Mouse (Mus musculus): Measurements from ENCODE around the gene Phactr1. TPM values are rescaled to one million over a fixed set of nuclear protein-coding genes. Genes with fewer than 3 reads are reported as not detected.

Gene Phactr1
- polyA plus RNA-seq, 1 experiment from 2014 or later, result 58.4 TPM

GRCm38 (mm10) chr13:42895980-42896379 lies 215.6 kb downstream of the Phactr1 start:
- no peak for ATAC-seq (ENCODE audit: low read depth)
- Histone ChIP-seq H3K36me3 (ENCODE audit: control insufficient read depth, insufficient read depth, low read length) (no peaks in the 10 kb centered on the region), H3K4me1 (ENCODE audit: control insufficient read depth, insufficient read depth, low read length) (peaks cover 2% of the 10 kb centered on the region; the same call in 1 of the 2 replicates), H3K27me3 (ENCODE audit: control insufficient read depth, insufficient read depth, low read length) (no peaks in the 10 kb centered on the region), H3K9me3 (ENCODE audit: control insufficient read depth, low read length) (no peaks in the 10 kb centered on the region), H3K4me3 (ENCODE audit: low read depth, low read length) (no peak overlapping the region), H3K27ac (ENCODE audit: low read depth, low read length) (no peak overlapping the region), H3K4me2 (ENCODE audit: low read depth, low read length) (no peak overlapping the region), H3K9ac (replicated peaks; ENCODE audit: low read depth, low read length) (no peak overlapping the region)
- 34% methylated on average over 3 of the region's 3 CpGs for WGBS

DNA sequence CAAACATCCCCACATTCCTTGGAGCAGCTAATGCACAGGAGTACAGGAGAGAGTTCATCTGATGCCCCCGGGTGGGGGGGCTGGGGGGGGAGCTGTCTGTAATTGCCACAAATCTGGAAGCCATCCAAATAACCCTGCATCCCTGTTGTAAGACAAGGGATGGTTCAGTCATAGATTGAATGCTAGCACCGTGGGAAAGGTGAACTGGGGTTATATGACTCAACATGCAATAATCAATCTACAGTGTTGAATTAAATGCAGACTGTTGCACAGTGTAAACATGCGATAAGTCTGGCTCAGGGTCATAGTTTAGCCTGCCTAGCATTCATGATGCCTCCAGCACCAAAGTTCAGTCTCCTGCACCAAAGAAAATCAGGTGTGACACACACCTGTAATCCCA lies 219.2 kb downstream of the Phactr1 start:
- no peaks in the 10 kb centered on the region for H3K27me3 ChIP-seq (ENCODE audit: control insufficient read depth, insufficient read depth, low read length)
- peaks cover 2% of the 10 kb centered on the region; the same call in 1 of the 2 replicates for H3K4me1 ChIP-seq (ENCODE audit: control insufficient read depth, insufficient read depth, low read length)
- H3K27ac ChIP-seq (ENCODE audit: low read depth, low read length), result no peak overlapping the region
- H3K36me3 ChIP-seq (ENCODE audit: control insufficient read depth, insufficient read depth, low read length), result no peaks in the 10 kb centered on the region
- H3K4me3 ChIP-seq (ENCODE audit: low read depth, low read length), result no peak overlapping the region
- H3K9me3 ChIP-seq (ENCODE audit: control insufficient read depth, low read length), result no peaks in the 10 kb centered on the region
- no peak overlapping the region for H3K4me2 ChIP-seq (ENCODE audit: low read depth, low read length)
- H3K9ac ChIP-seq (replicated peaks; ENCODE audit: low read depth, low read length), result no peak overlapping the region
- no peak for ATAC-seq (ENCODE audit: low read depth)
- WGBS, result 62% methylated on average over 3 of the region's 3 CpGs

DNA sequence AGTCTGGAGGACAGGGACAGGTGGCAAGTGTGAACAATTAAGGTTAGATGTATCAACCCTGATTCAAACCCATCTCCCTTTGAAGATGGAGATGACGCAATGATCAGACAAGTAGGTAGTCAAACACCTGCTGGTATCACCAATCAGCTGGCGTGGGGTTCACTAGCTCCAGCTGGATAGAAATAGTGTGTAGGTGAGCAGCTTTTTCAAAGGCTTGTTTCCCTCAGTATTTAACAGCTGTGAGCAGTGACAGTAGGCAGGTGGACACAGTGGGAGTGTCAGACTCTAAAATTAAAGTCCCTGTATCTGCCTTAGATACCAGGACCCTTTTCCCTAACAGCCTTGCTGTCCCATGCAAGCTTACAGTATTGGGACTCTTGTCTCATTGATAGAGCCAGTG lies 221.4 kb downstream of the Phactr1 start:
- 99% methylated on average over 2 of the region's 2 CpGs for WGBS
- H3K4me3 ChIP-seq (ENCODE audit: low read depth, low read length), result no peak overlapping the region
- no peak for ATAC-seq (ENCODE audit: low read depth)
- H3K4me1 ChIP-seq (ENCODE audit: control insufficient read depth, insufficient read depth, low read length), result peaks cover 2% of the 10 kb centered on the region; the same call in 1 of the 2 replicates
- H3K9ac ChIP-seq (replicated peaks; ENCODE audit: low read depth, low read length), result no peak overlapping the region
- no peaks in the 10 kb centered on the region for H3K9me3 ChIP-seq (ENCODE audit: control insufficient read depth, low read length)
- no peak overlapping the region for H3K27ac ChIP-seq (ENCODE audit: low read depth, low read length)
- no peak overlapping the region for H3K4me2 ChIP-seq (ENCODE audit: low read depth, low read length)
- no peaks in the 10 kb centered on the region for H3K36me3 ChIP-seq (ENCODE audit: control insufficient read depth, insufficient read depth, low read length)
- H3K27me3 ChIP-seq (ENCODE audit: control insufficient read depth, insufficient read depth, low read length), result no peaks in the 10 kb centered on the region

- H3K4me1 ChIP-seq (ENCODE audit: control insufficient read depth, insufficient read depth, low read length), result peaks cover 2% of the 10 kb centered on the region; the same call in 1 of the 2 replicates
- H3K27ac ChIP-seq (ENCODE audit: low read depth, low read length), result no peak overlapping the region
- no peak for ATAC-seq (ENCODE audit: low read depth)
- no peaks in the 10 kb centered on the region for H3K9me3 ChIP-seq (ENCODE audit: control insufficient read depth, low read length)
- no peaks in the 10 kb centered on the region for H3K36me3 ChIP-seq (ENCODE audit: control insufficient read depth, insufficient read depth, low read length)
- WGBS, result 86% methylated on average over 3 of the region's 3 CpGs
- no peak overlapping the region for H3K4me3 ChIP-seq (ENCODE audit: low read depth, low read length)
- H3K4me2 ChIP-seq (ENCODE audit: low read depth, low read length), result no peak overlapping the region
- no peaks in the 10 kb centered on the region for H3K27me3 ChIP-seq (ENCODE audit: control insufficient read depth, insufficient read depth, low read length)
- no peak overlapping the region for H3K9ac ChIP-seq (replicated peaks; ENCODE audit: low read depth, low read length)
These were observed 222.4 kb downstream of the Phactr1 start for GRCm38 (mm10) chr13:42902859-42903258.

DNA sequence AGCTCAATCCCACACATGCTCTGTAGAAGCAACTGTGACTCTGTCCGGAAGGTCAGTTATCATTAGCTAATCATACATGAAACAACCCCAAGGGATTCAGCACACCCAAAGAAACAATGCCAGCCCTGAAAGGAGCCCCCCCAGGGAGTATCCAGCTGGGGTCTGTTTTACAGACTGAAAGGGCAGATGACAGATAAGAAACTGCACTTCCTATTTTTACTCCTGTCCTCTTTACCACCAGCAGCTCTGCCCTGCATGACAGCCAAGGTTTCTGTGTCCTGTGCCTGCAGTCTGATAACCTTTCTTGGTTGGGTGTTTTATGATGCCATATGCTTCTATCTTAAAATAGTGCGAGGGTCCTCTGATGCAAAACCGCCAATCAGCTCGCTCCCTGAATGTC lies 225.4 kb downstream of the Phactr1 start:
- no peak overlapping the region for H3K4me3 ChIP-seq (ENCODE audit: low read depth, low read length)
- no peak overlapping the region for H3K9ac ChIP-seq (replicated peaks; ENCODE audit: low read depth, low read length)
- WGBS, result 77% methylated on average over 4 of the region's 4 CpGs
- H3K4me1 ChIP-seq (ENCODE audit: control insufficient read depth, insufficient read depth, low read length), result no peaks in the 10 kb centered on the region
- no peaks in the 10 kb centered on the region for H3K27me3 ChIP-seq (ENCODE audit: control insufficient read depth, insufficient read depth, low read length)
- H3K9me3 ChIP-seq (ENCODE audit: control insufficient read depth, low read length), result no peaks in the 10 kb centered on the region
- H3K27ac ChIP-seq (ENCODE audit: low read depth, low read length), result no peak overlapping the region
- no peak for ATAC-seq (ENCODE audit: low read depth)
- no peaks in the 10 kb centered on the region for H3K36me3 ChIP-seq (ENCODE audit: control insufficient read depth, insufficient read depth, low read length)
- H3K4me2 ChIP-seq (ENCODE audit: low read depth, low read length), result no peak overlapping the region

- WGBS, result 82% methylated on average over 12 of the region's 12 CpGs
These were observed 226.6 kb downstream of the Phactr1 start for GRCm38 (mm10) chr13:42906990-42907389.

GRCm38 (mm10) chr13:42915081-42915480 lies 234.7 kb downstream of the Phactr1 start:
- Histone ChIP-seq H3K27ac (ENCODE audit: low read depth, low read length) (no peak overlapping the region), H3K4me1 (ENCODE audit: control insufficient read depth, insufficient read depth, low read length) (peaks cover 14% of the 10 kb centered on the region), H3K9me3 (ENCODE audit: control insufficient read depth, low read length) (no peaks in the 10 kb centered on the region), H3K4me2 (ENCODE audit: low read depth, low read length) (no peak overlapping the region), H3K9ac (replicated peaks; ENCODE audit: low read depth, low read length) (no peak overlapping the region), H3K27me3 (ENCODE audit: control insufficient read depth, insufficient read depth, low read length) (peaks cover 3% of the 10 kb centered on the region; the same call in 1 of the 2 replicates), H3K4me3 (ENCODE audit: low read depth, low read length) (no peak overlapping the region), H3K36me3 (ENCODE audit: control insufficient read depth, insufficient read depth, low read length) (no peaks in the 10 kb centered on the region)
- 74% methylated on average over 4 of the region's 4 CpGs for WGBS
- no peak for ATAC-seq (ENCODE audit: low read depth)

More at GRCm38 (mm10) chr13:42906990-42907389, 226.6 kb downstream of the Phactr1 start:
- Histone ChIP-seq H3K4me2 (ENCODE audit: low read depth, low read length) (no peak overlapping the region), H3K4me3 (ENCODE audit: low read depth, low read length) (no peak overlapping the region), H3K9ac (replicated peaks; ENCODE audit: low read depth, low read length) (no peak overlapping the region), H3K27me3 (ENCODE audit: control insufficient read depth, insufficient read depth, low read length) (no peaks in the 10 kb centered on the region), H3K4me1 (ENCODE audit: control insufficient read depth, insufficient read depth, low read length) (no peaks in the 10 kb centered on the region), H3K36me3 (ENCODE audit: control insufficient read depth, insufficient read depth, low read length) (no peaks in the 10 kb centered on the region), H3K9me3 (ENCODE audit: control insufficient read depth, low read length) (no peaks in the 10 kb centered on the region), H3K27ac (ENCODE audit: low read depth, low read length) (no peak overlapping the region)
- no peak for ATAC-seq (ENCODE audit: low read depth)

GRCm38 (mm10) chr13:42915851-42916193 lies 235.4 kb downstream of the Phactr1 start:
- Histone ChIP-seq H3K27ac (ENCODE audit: low read depth, low read length) (no peak overlapping the region), H3K4me3 (ENCODE audit: low read depth, low read length) (peak overlapping the region; percentile 55), H3K4me1 (ENCODE audit: control insufficient read depth, insufficient read depth, low read length) (peaks cover 14% of the 10 kb centered on the region), H3K9me3 (ENCODE audit: control insufficient read depth, low read length) (no peaks in the 10 kb centered on the region), H3K27me3 (ENCODE audit: control insufficient read depth, insufficient read depth, low read length) (peaks cover 3% of the 10 kb centered on the region; the same call in 1 of the 2 replicates), H3K9ac (replicated peaks; ENCODE audit: low read depth, low read length) (no peak overlapping the region), H3K36me3 (ENCODE audit: control insufficient read depth, insufficient read depth, low read length) (no peaks in the 10 kb centered on the region), H3K4me2 (ENCODE audit: low read depth, low read length) (peak overlapping the region; percentile 100)
- no peak for ATAC-seq (ENCODE audit: low read depth)
- WGBS, result 11% methylated on average over 6 of the region's 6 CpGs

DNA sequence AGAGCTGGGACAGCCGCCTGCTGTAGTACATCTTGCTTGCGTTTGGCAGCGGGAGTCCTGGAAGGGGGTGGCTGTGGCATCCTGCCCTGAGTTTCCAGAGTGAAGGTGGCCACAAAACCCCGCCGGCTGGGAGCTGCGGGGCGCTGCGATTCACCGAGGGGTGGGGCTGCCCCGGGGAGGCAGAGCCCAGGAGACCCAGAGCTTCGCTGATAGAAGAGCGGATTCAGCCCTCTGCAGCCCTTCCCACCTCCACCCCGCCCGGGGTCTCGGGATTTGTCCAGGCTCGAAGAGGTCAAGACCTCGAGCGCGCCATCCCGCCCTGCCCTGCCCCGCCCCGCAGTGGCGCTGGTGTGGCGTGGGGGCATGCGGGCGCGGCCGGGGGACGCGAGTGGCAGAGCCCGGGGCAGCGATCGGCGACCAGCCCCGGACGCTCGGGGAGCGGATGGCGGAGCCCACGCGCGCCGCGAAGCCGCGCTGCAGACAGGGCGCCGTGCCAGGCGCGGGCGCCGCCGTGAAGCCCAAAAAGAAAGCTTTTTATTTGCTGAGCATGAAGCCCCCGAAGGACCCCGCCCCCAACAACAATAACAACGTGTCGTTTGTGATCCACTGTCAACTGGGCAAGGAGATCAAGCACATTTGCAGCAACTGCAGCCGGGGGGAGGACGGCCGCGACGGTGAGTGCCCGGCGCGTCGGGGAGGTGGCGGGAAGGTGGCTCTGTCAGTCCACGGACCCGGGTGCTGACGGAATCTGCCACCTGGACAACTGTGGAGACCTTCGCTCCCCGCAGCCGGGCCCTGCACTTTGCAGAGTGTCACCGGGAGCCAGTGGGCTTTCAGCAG lies 236.0 kb downstream of the Phactr1 start:
- Histone ChIP-seq H3K9me3 (ENCODE audit: control insufficient read depth, low read length) (no peaks in the 10 kb centered on the region), H3K36me3 (ENCODE audit: control insufficient read depth, insufficient read depth, low read length) (no peaks in the 10 kb centered on the region), H3K4me1 (ENCODE audit: control insufficient read depth, insufficient read depth, low read length) (peaks cover 14% of the 10 kb centered on the region), H3K9ac (replicated peaks; ENCODE audit: low read depth, low read length) (peak overlapping the region; percentile 72), H3K27ac (ENCODE audit: low read depth, low read length) (no peak overlapping the region), H3K4me3 (ENCODE audit: low read depth, low read length) (peak overlapping the region; percentile 55), H3K4me2 (ENCODE audit: low read depth, low read length) (peak overlapping the region; percentile 100), H3K27me3 (ENCODE audit: control insufficient read depth, insufficient read depth, low read length) (peaks cover 3% of the 10 kb centered on the region; the same call in 1 of the 2 replicates)
- ATAC-seq (ENCODE audit: low read depth), result peak; percentile 69
- under 1% methylated on average over 74 of the region's 74 CpGs for WGBS

Data from neural tube, embryonic 14.5 days (tissue).